Mouse (Mus musculus): ENCODE data around the gene Bnc1.

GRCm38 (mm10) chr7:81945398-81945797 is 46.7 kb downstream of the Bnc1 start:
- no peak for TF ChIP-seq CTCF (IDR thresholded peaks at IDR 0.05; ENCODE audit: borderline replicate concordance, insufficient read depth, low read depth, low read length)
- TF ChIP-seq POLR2A (IDR thresholded peaks at IDR 0.05; ENCODE audit: borderline replicate concordance, insufficient read depth, low read length): no peak
